Mouse (Mus musculus) G1E (cell line): Measurements from ENCODE around the gene Ufsp1. TPM values are rescaled to one million over a fixed set of nuclear protein-coding genes. Genes with fewer than 3 reads are reported as not detected.
"Not testable (repeated sequence)": the region's sequence is repeated elsewhere in the genome, so short reads cannot be mapped to it uniquely, and the experiment has no call there.

ENCODE experiments used
- ATAC-seq: 2 replicates; pipeline ENCODE4 v1.8.0; 2016; ENCODE audit warnings: mild to moderate bottlenecking; ENCODE audit not compliant: insufficient number of reproducible peaks, poor library complexity, low FRiP score, severe bottlenecking; ENCODE audit errors: extremely low read depth
- DNase-seq: peaks from one replicate; pipeline ENCODE4 v3.0.0; 2012; ENCODE audit warnings: low spot score
- H3K27me3 ChIP-seq: 2 replicates; pipeline ENCODE4 v1.6.1; 2012; ENCODE audit warnings: mild to moderate bottlenecking, low read length, inconsistent platforms; ENCODE audit not compliant: insufficient read depth
- H3K36me3 ChIP-seq: replicated peaks from 2 replicates; pipeline ENCODE3; 2012; ENCODE audit warnings: mild to moderate bottlenecking, inconsistent platforms
- H3K4me1 ChIP-seq: 2 replicates; pipeline ENCODE4 v1.6.1; 2012; ENCODE audit warnings: low read depth, low read length, inconsistent platforms, mixed read lengths; ENCODE audit not compliant: insufficient read depth
- H3K4me3 ChIP-seq: 2 replicates; pipeline ENCODE4 v1.5.1; 2012; ENCODE audit warnings: low read depth, mild to moderate bottlenecking, inconsistent platforms, low read length, moderate library complexity, mixed read lengths
- H3K9me3 ChIP-seq: replicated peaks from 2 replicates; pipeline ENCODE4 v1.6.1; 2012; ENCODE audit warnings: inconsistent platforms
- CTCF ChIP-seq: IDR thresholded peaks from 2 replicates; pipeline ENCODE4 v1.5.1; 2012; ENCODE audit warnings: low read depth, low read length, inconsistent platforms, mixed read lengths
- GATA1 ChIP-seq: IDR thresholded peaks from 2 replicates; pipeline ENCODE4 v1.6.1; 2012; ENCODE audit warnings: borderline replicate concordance, low read length, inconsistent platforms, mixed read lengths
- GATA2 ChIP-seq: IDR thresholded peaks from 2 replicates; pipeline ENCODE4 v1.6.1; 2012; ENCODE audit warnings: low read depth, low read length, inconsistent platforms, borderline replicate concordance
- POLR2AphosphoS5 ChIP-seq: IDR thresholded peaks from 2 replicates; pipeline ENCODE4 v1.6.1; 2012; ENCODE audit warnings: low read depth, low read length, inconsistent platforms; ENCODE audit not compliant: insufficient replicate concordance
- TAL1 ChIP-seq: conservative IDR thresholded peaks from 2 replicates; pipeline ENCODE4 v1.6.1; 2012; ENCODE audit warnings: low read depth, low read length, inconsistent platforms, mixed read lengths
- polyA plus RNA-seq: library from polyadenylated mRNA; stranded (reverse); fragments of >175 nt; gene quantifications from 2 replicates; pipeline ENCODE4 v1.2.3, GENCODE M21; 2012
- total RNA-seq, 2 experiments: library from RNA; stranded (forward) in 1 of 2; stranded (reverse) in 1 of 2; fragments of 200-1000 nt in 1 of 2; fragments of >200 nt in 1 of 2; fragmentation: Nextera tagmentation in 1 of 2; gene quantifications; 2 replicates each; pipeline ENCODE4 v1.2.3; 2014 to 2017

The Ufsp1 gene
- total and polyA plus RNA-seq, 3 experiments: 11.7 to 29.7 (median 24.7) TPM

DNA sequence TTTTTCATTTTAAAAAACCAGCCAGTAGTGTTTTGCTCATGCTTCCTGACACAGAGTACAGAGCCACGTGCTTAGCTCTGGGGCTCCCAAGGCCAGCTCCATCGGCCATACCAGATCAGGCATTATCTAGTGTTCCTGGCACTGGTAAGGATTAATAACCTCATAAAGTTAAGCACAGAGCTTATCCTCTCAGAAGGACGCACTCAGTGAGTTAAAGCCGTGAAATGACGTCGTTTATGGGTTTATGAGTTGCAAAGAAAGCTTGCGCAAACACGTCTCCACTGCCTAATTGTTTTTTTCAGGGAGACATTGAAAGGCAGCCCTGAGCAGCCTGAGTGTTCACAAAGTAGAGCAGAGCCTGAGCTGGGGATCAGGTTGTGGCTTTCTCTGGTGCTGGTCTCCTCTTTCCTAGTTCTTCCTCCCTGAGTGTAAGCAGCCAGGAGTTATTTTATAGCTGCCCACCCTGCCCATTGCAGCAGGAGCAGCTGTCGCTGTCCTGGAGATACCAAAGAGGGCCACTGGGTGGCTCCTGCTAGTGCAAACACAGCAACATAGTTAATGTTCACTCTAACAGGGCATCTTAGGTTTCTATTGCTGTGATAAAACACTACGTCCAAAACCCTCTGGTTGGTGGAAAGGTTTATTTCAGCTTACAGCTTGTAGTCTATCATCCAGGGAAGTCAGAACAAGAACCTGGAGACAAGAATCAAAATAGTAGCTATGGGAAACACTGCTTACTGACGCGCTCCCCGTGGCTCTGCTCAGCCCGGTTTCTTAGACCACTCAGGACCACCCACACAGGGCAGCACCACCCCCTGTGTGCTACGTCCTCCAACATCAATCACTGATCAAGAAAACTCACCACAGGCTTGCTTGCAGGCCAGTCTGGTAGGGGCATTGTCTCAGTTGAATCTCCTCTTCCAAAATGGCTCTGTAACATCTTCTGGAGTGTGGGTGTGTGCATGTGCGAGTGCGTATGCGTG lies 16.8 kb upstream of the Ufsp1 start:
- Histone ChIP-seq H3K9me3 (no peaks in the 10 kb centered on the region), H3K36me3 (no peaks in the 10 kb centered on the region), H3K27me3 (peaks cover 16% of the 10 kb centered on the region), H3K4me1 (no peaks in the 10 kb centered on the region), H3K4me3 (no peak overlapping the region)
- ATAC-seq: no peak
- DNase-seq: no peak
- TF ChIP-seq GATA1 (no peak), CTCF (no peak), POLR2AphosphoS5 (no peak), GATA2 (no peak), TAL1 (no peak)

DNA sequence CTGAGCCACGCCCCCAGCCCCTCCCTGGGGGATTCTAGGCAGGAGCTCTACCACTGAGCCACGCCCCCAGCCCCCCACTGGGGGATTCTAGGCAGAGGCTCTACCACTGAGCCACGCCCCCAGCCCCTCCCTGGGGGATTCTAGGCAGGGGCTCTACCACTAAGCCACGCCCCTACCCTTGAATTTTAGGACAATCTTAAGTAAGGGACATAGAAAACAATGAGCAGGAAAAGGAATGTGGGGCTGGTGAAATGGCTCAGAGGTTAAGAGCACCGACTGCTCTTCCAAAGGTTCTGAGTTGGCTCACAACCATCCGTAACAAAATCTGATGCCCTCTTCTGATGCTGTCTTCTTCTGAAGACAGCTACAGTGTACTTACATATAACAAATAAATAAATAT lies 10.0 kb upstream of the Ufsp1 start:
- not testable (repeated sequence) for H3K4me3 ChIP-seq, H3K36me3 ChIP-seq

DNA sequence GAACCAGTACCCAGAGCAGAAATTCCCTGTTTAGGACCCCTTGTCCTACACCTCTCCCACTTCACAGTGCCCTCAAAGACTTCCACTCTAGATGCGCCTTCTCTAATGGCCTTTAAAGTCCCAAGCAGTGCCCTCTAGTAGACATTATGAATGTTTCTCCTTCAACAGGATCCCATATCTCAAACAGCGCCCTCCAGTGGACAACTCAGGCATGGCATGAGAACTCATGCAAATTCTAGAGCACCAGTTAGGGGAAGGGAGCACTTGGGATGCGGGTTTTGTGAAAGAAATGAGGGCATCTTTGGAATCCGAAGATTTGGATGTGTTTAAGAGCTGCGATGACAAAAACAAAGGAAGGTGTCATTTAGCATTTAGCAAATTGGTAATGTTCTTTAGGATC lies 9.4 kb upstream of the Ufsp1 start:
- Histone ChIP-seq H3K9me3 (no peaks in the 10 kb centered on the region), H3K4me1 (peaks cover 39% of the 10 kb centered on the region), H3K36me3 (no peaks in the 10 kb centered on the region), H3K4me3 (no peak overlapping the region), H3K27me3 (peaks cover 19% of the 10 kb centered on the region)
- ATAC-seq: no peak
- no peak for DNase-seq
- TF ChIP-seq CTCF (peak; percentile 59), GATA2 (no peak)

More for the DNA sequence above, 10.0 kb upstream of the Ufsp1 start:
- H3K27me3 ChIP-seq: peaks cover 21% of the 10 kb centered on the region
- DNase-seq, ATAC-seq, H3K9me3 ChIP-seq: not testable (repeated sequence)
- H3K4me1 ChIP-seq: peaks cover 33% of the 10 kb centered on the region

DNA sequence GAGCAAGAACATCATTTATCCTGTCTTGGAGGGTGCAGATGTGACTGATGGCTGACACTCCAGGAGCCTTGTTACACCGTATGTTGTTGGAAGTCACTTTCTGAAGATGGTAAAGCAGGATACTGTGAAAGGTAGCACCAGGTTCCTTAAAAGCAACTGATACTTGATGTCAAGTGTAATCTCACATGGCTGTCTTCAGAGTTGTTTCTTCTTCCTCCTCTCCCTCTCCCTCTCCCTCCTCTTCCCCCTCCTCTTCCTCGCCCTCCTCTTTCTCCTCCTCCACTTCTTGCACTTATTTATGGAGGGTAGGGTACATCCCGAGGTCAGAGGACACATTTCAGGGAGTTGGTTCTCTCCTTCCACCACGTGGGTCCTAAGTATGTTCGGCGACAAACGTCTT lies 8.4 kb upstream of the Ufsp1 start:
- peaks cover 2% of the 10 kb centered on the region for H3K36me3 ChIP-seq
- DNase-seq (no peak), ATAC-seq (no peak)
- peaks cover 49% of the 10 kb centered on the region for H3K4me1 ChIP-seq
- H3K27me3 ChIP-seq: peaks cover 17% of the 10 kb centered on the region
- no peaks in the 10 kb centered on the region for H3K9me3 ChIP-seq
- H3K4me3 ChIP-seq: no peak overlapping the region
- no peak for TF ChIP-seq POLR2AphosphoS5
- no peak for TF ChIP-seq TAL1
- no peak for TF ChIP-seq CTCF
- no peak for TF ChIP-seq GATA1
- TF ChIP-seq GATA2: no peak

DNA sequence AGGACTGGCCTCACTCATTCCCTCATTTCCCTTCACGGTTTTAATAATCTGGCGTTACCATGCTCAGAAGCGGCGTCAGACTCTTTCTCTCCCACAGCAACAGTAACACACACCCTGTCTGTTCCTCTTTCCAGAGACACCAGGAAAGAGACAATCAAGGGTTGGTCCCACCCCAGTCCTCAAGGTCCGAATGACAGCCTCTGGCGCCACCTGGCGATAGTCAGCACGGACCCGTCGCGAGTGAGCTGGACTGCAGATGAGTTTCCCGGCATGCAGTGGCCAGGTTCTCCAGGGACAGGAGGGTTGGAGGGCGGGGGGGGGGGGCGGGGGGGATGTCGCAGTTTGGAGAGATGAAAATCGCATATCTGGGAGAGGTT lies 7.8 kb upstream of the Ufsp1 start:
- Histone ChIP-seq H3K4me3 (peak overlapping the region; percentile 78; the same call in 1 of the 2 replicates), H3K9me3 (no peaks in the 10 kb centered on the region), H3K27me3 (peaks cover 15% of the 10 kb centered on the region), H3K4me1 (peaks cover 55% of the 10 kb centered on the region), H3K36me3 (peaks cover 6% of the 10 kb centered on the region)
- TF ChIP-seq GATA1: no peak
- TF ChIP-seq GATA2: no peak
- TF ChIP-seq POLR2AphosphoS5: no peak
- peak; percentile 35; the same call in 1 of the 2 replicates for TF ChIP-seq CTCF
- DNase-seq (peak; percentile 77), ATAC-seq (no peak)

DNA sequence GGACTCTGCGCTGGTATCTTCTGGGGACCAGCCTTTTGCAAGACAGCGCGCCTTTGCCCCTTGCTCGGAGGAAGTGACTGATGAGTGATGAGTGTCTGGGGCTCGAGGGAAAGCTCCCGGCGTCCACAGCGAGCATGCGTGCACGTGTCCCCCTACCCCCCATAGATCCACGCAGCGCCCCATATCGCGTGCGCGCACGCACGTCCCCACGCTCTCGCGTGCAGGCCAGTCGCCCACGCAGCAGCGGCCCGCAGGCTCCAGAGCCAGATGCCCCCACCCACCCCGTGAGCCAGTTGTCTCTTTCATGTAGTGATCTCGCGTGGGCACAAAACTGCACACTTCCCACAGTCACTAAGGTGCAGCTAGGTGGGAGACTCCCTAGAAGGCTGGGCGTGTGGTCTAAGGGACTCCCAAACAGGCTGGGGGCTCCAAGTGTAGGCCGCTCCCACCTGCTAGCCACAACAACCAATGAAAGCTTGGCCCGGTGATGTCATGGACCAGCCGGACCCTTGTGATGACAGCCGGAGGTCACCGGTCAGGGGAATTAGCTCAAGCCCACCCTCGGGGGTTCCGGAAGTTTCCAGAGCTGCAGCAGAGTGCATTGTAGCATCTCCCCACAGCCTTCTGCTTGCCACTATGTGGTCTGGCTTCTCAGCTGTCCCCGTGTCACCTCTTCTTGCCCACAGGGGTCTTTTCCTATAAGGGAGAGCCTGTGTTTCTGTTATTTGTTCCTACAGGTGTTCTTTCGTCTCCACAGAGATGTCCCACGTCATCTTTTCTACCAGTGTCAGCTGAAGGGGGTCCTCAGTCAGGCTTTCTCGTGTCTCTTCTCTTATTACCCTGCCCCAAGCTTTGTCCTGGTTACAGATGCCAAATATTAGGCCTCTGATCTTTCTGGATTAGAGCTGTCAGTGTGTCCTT lies 7.1 kb upstream of the Ufsp1 start, which contains the start of gene Ache:
Ache (plus strand) TSS at position 488 of the 921 bp plus-strand sequence.
- Histone ChIP-seq H3K36me3 (peaks cover 13% of the 10 kb centered on the region), H3K4me1 (peaks cover 62% of the 10 kb centered on the region), H3K27me3 (peaks cover 15% of the 10 kb centered on the region), H3K4me3 (peak within 1 kb of the TSS; percentile 78), H3K9me3 (no peaks in the 10 kb centered on the region)
- TF ChIP-seq POLR2AphosphoS5 (no peak), TAL1 (no peak), CTCF (no peak), GATA1 (no peak), GATA2 (no peak)
- ATAC-seq (no peak), DNase-seq (peak; percentile 43)
